Mouse (Mus musculus): ENCODE data around the gene Spib. TPM values are rescaled to one million over a fixed set of nuclear protein-coding genes. Genes with fewer than 3 reads are reported as not detected.
A peak's percentile ranks its signal among the peaks of the same experiment; 100 is the strongest.

Gene Spib
- polyA plus RNA-seq, 1 experiment from 2014 or later: not detected

DNA sequence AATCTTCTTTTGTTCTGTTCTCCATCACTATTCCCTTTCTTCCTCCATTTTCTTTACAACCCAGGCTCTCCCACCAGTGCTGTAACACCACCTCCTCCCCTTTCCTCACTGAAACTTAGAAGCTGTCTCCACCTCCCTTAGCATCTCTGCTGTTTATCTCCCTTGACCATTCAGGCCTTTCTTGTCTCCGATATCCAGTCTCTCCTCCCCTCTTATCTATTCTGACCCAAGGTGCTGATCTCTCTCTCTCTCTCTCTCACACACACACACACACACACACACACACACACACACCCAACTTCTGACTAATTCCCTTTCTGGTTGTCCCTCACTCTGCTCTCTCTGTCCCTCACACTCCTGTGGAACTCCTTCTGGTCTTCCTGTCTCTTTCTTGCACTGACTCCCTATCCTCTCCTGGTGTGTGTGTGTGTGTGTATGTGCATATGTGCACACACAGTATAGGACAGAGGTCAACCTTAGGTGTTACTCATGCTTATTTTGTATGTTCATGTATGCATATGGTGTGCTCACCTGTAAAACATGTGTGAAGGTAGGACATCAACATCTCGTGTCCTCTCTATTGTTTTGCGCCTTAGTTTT lies 48.9 kb downstream of the Spib start:
- no peaks in the 10 kb centered on the region for H3K27me3 ChIP-seq (ENCODE audit: control insufficient read depth, insufficient read depth, low read length)
- no peaks in the 10 kb centered on the region for H3K4me1 ChIP-seq (ENCODE audit: control insufficient read depth, insufficient read depth, low read length)
- H3K9ac ChIP-seq (replicated peaks; ENCODE audit: low read depth, low read length): no peak overlapping the region
- H3K9me3 ChIP-seq (ENCODE audit: control insufficient read depth, low read depth, low read length): no peaks in the 10 kb centered on the region
- no peak overlapping the region for H3K4me3 ChIP-seq (ENCODE audit: low read depth, low read length)
- H3K36me3 ChIP-seq (ENCODE audit: control insufficient read depth, insufficient read depth, low read length): no peaks in the 10 kb centered on the region
- no peak overlapping the region for H3K27ac ChIP-seq (ENCODE audit: low read length)
- ATAC-seq (ENCODE audit: insufficient number of reproducible peaks, insufficient read depth, low FRiP score, low read depth): peak; percentile 29; the same call in 1 of the 2 replicates
- no peak overlapping the region for H3K4me2 ChIP-seq (replicated peaks; ENCODE audit: low read depth, low read length)
- WGBS: 67% methylated on average over 3 of the region's 3 CpGs

Small RNA genes lying within 50 kb of the gene (microRNA-seq; reads per million reads assigned to microRNA genes)
- gene Mir7053: not detected

Other genes with a start within 250 kb of the Spib start
- 4.2 and 4.9 TPM in 2 replicates for gene Clec11a, start 225.2 kb downstream of the Spib start, polyA plus RNA-seq (2014; fragmentation: Nextera tagmentation; extraction: Ambion mirVana)
- gene Shank1, start 221.8 kb downstream of the Spib start, polyA plus RNA-seq (2014; fragmentation: Nextera tagmentation; extraction: Ambion mirVana): 4.2 and 4.5 TPM in 2 replicates
- gene Syt3, start 148.0 kb downstream of the Spib start, polyA plus RNA-seq (2014; fragmentation: Nextera tagmentation; extraction: Ambion mirVana): 1.6 and 2.0 TPM in 2 replicates
- 1.2 and 1.3 TPM in 2 replicates for gene 1700008O03Rik, start 146.3 kb downstream of the Spib start, polyA plus RNA-seq (2014; fragmentation: Nextera tagmentation; extraction: Ambion mirVana)
- gene Lrrc4b, start 103.1 kb downstream of the Spib start, polyA plus RNA-seq (2014; fragmentation: Nextera tagmentation; extraction: Ambion mirVana): 1.2 and 2.1 TPM in 2 replicates
- gene Aspdh, start 66.7 kb downstream of the Spib start, polyA plus RNA-seq (2014; fragmentation: Nextera tagmentation; extraction: Ambion mirVana): 0.52 and 1.1 TPM in 2 replicates
- gene Josd2, start 64.1 kb downstream of the Spib start, polyA plus RNA-seq (2014; fragmentation: Nextera tagmentation; extraction: Ambion mirVana): 76.7 and 82.1 TPM in 2 replicates
- 113 and 116 TPM in 2 replicates for gene Emc10, start 35.5 kb downstream of the Spib start, polyA plus RNA-seq (2014; fragmentation: Nextera tagmentation; extraction: Ambion mirVana)
- gene Fam71e1, start 35.5 kb downstream of the Spib start, polyA plus RNA-seq (2014; fragmentation: Nextera tagmentation; extraction: Ambion mirVana): 11.6 and 17.9 TPM in 2 replicates
- 0.39 and 0.43 TPM in 2 replicates for gene Mybpc2, start 7.4 kb downstream of the Spib start, polyA plus RNA-seq (2014; fragmentation: Nextera tagmentation; extraction: Ambion mirVana)
- 54.3 and 56.6 TPM in 2 replicates for gene Pold1, start 16.8 kb upstream of the Spib start, polyA plus RNA-seq (2014; fragmentation: Nextera tagmentation; extraction: Ambion mirVana)
- 63.2 and 66.7 TPM in 2 replicates for gene Nr1h2, start 21.9 kb upstream of the Spib start, polyA plus RNA-seq (2014; fragmentation: Nextera tagmentation; extraction: Ambion mirVana)
- 1.6 and 2.8 TPM in 2 replicates for gene Napsa, start 40.3 kb upstream of the Spib start, polyA plus RNA-seq (2014; fragmentation: Nextera tagmentation; extraction: Ambion mirVana)
- 0.39 and 0.57 TPM in 2 replicates for gene Kcnc3, start 58.6 kb upstream of the Spib start, polyA plus RNA-seq (2014; fragmentation: Nextera tagmentation; extraction: Ambion mirVana)
- 14.0 and 15.8 TPM in 2 replicates for gene Myh14, start 138.8 kb upstream of the Spib start, polyA plus RNA-seq (2014; fragmentation: Nextera tagmentation; extraction: Ambion mirVana)
- gene Izumo2, start 176.7 kb upstream of the Spib start, polyA plus RNA-seq (2014; fragmentation: Nextera tagmentation; extraction: Ambion mirVana): not detected in 2 replicates
- gene Vrk3, start 216.3 kb upstream of the Spib start, polyA plus RNA-seq (2014; fragmentation: Nextera tagmentation; extraction: Ambion mirVana): 32.9 and 34.7 TPM in 2 replicates
- gene Zfp473, start 219.0 kb upstream of the Spib start, polyA plus RNA-seq (2014; fragmentation: Nextera tagmentation; extraction: Ambion mirVana): 1.9 and 3.0 TPM in 2 replicates